Mouse (Mus musculus): ENCODE results near the gene Capzb. TPM values are rescaled to one million over a fixed set of nuclear protein-coding genes. Genes with fewer than 3 reads are reported as not detected.

The Capzb gene
- polyA plus RNA-seq, 1 experiment, result 167 TPM

GRCm38 (mm10) chr4:139311707-139312106 is 119.0 kb downstream of the Capzb start:
- Histone ChIP-seq H3K36me3 (ENCODE audit: control insufficient read depth, insufficient read depth, low read length) (no peaks in the 10 kb centered on the region), H3K27ac (ENCODE audit: control insufficient read depth, insufficient read depth, low read length) (no peak overlapping the region), H3K27me3 (ENCODE audit: control insufficient read depth, insufficient read depth, low read length) (peaks cover 3% of the 10 kb centered on the region; the same call in 1 of the 2 replicates), H3K4me1 (replicated peaks; ENCODE audit: control insufficient read depth, insufficient read depth, low read length) (peaks cover 13% of the 10 kb centered on the region), H3K4me3 (ENCODE audit: control insufficient read depth, insufficient read depth, low read length) (peak overlapping the region; percentile 37; the same call in 1 of the 2 replicates)
- no peak for DNase-seq
- no peak for TF ChIP-seq CTCF (IDR thresholded peaks at IDR 0.05; ENCODE audit: borderline replicate concordance, control insufficient read depth, extremely low read depth, insufficient read depth, low read length, poor library complexity)
- no peak for TF ChIP-seq POLR2A (IDR thresholded peaks at IDR 0.05; ENCODE audit: control insufficient read depth, extremely low read depth, insufficient read depth, low read length, poor library complexity)
- WGBS, result 40% methylated on average over 14 of the region's 14 CpGs

GRCm38 (mm10) chr4:139312632-139313031 is 119.9 kb downstream of the Capzb start:
- no peak for TF ChIP-seq CTCF (IDR thresholded peaks at IDR 0.05; ENCODE audit: borderline replicate concordance, control insufficient read depth, extremely low read depth, insufficient read depth, low read length, poor library complexity)
- no peak for TF ChIP-seq POLR2A (IDR thresholded peaks at IDR 0.05; ENCODE audit: control insufficient read depth, extremely low read depth, insufficient read depth, low read length, poor library complexity)
- Histone ChIP-seq H3K27ac (ENCODE audit: control insufficient read depth, insufficient read depth, low read length) (no peak overlapping the region), H3K4me3 (ENCODE audit: control insufficient read depth, insufficient read depth, low read length) (no peak overlapping the region), H3K27me3 (ENCODE audit: control insufficient read depth, insufficient read depth, low read length) (peaks cover 3% of the 10 kb centered on the region; the same call in 1 of the 2 replicates), H3K4me1 (replicated peaks; ENCODE audit: control insufficient read depth, insufficient read depth, low read length) (peaks cover 13% of the 10 kb centered on the region), H3K36me3 (ENCODE audit: control insufficient read depth, insufficient read depth, low read length) (no peaks in the 10 kb centered on the region)
- DNase-seq, result peak; percentile 61
- WGBS, result 60% methylated on average over 4 of the region's 4 CpGs

GRCm38 (mm10) chr4:139318449-139318848 is 125.8 kb downstream of the Capzb start:
- Histone ChIP-seq H3K4me3 (ENCODE audit: control insufficient read depth, insufficient read depth, low read length) (no peak overlapping the region), H3K27me3 (ENCODE audit: control insufficient read depth, insufficient read depth, low read length) (no peaks in the 10 kb centered on the region), H3K36me3 (ENCODE audit: control insufficient read depth, insufficient read depth, low read length) (no peaks in the 10 kb centered on the region), H3K4me1 (replicated peaks; ENCODE audit: control insufficient read depth, insufficient read depth, low read length) (0 out of 2 replicates have a peak, but pooled peaks cover 2% of the 10 kb centered on the region), H3K27ac (ENCODE audit: control insufficient read depth, insufficient read depth, low read length) (no peak overlapping the region)
- DNase-seq, result no peak
- WGBS, result 96% methylated on average over 11 of the region's 11 CpGs
- TF ChIP-seq CTCF (IDR thresholded peaks at IDR 0.05; ENCODE audit: borderline replicate concordance, control insufficient read depth, extremely low read depth, insufficient read depth, low read length, poor library complexity), result no peak
- no peak for TF ChIP-seq POLR2A (IDR thresholded peaks at IDR 0.05; ENCODE audit: control insufficient read depth, extremely low read depth, insufficient read depth, low read length, poor library complexity)

GRCm38 (mm10) chr4:139319740-139320139 is 127.0 kb downstream of the Capzb start:
- H3K27me3 ChIP-seq (ENCODE audit: control insufficient read depth, insufficient read depth, low read length), result no peaks in the 10 kb centered on the region
- no peaks in the 10 kb centered on the region for H3K36me3 ChIP-seq (ENCODE audit: control insufficient read depth, insufficient read depth, low read length)
- no peak for DNase-seq
- no peak for TF ChIP-seq POLR2A (IDR thresholded peaks at IDR 0.05; ENCODE audit: control insufficient read depth, extremely low read depth, insufficient read depth, low read length, poor library complexity)
- TF ChIP-seq CTCF (IDR thresholded peaks at IDR 0.05; ENCODE audit: borderline replicate concordance, control insufficient read depth, extremely low read depth, insufficient read depth, low read length, poor library complexity), result no peak
- WGBS, result 68% methylated on average over 4 of the region's 4 CpGs
- no peak overlapping the region for H3K4me3 ChIP-seq (ENCODE audit: control insufficient read depth, insufficient read depth, low read length)
- 0 out of 2 replicates have a peak, but pooled peaks cover 2% of the 10 kb centered on the region for H3K4me1 ChIP-seq (replicated peaks; ENCODE audit: control insufficient read depth, insufficient read depth, low read length)
- no peak overlapping the region for H3K27ac ChIP-seq (ENCODE audit: control insufficient read depth, insufficient read depth, low read length)

- DNase-seq, result peak; percentile 89
- Histone ChIP-seq H3K4me1 (replicated peaks; ENCODE audit: control insufficient read depth, insufficient read depth, low read length) (peaks cover 5% of the 10 kb centered on the region), H3K36me3 (ENCODE audit: control insufficient read depth, insufficient read depth, low read length) (no peaks in the 10 kb centered on the region), H3K27me3 (ENCODE audit: control insufficient read depth, insufficient read depth, low read length) (no peaks in the 10 kb centered on the region), H3K4me3 (ENCODE audit: control insufficient read depth, insufficient read depth, low read length) (peak overlapping the region; percentile 62), H3K27ac (ENCODE audit: control insufficient read depth, insufficient read depth, low read length) (peak overlapping the region; percentile 34; the same call in 1 of the 2 replicates)
- TF ChIP-seq CTCF (IDR thresholded peaks at IDR 0.05; ENCODE audit: borderline replicate concordance, control insufficient read depth, extremely low read depth, insufficient read depth, low read length, poor library complexity), result peak; percentile 82
- TF ChIP-seq POLR2A (IDR thresholded peaks at IDR 0.05; ENCODE audit: control insufficient read depth, extremely low read depth, insufficient read depth, low read length, poor library complexity), result peak; percentile 58
- WGBS, result 4% methylated on average over 10 of the region's 10 CpGs
Measured at GRCm38 (mm10) chr4:139330605-139331004, 137.9 kb downstream of the Capzb start.

GRCm38 (mm10) chr4:139334631-139335295 is 142.1 kb downstream of the Capzb start:
- H3K4me3 ChIP-seq (ENCODE audit: control insufficient read depth, insufficient read depth, low read length), result no peak overlapping the region
- H3K27me3 ChIP-seq (ENCODE audit: control insufficient read depth, insufficient read depth, low read length), result no peaks in the 10 kb centered on the region
- WGBS, result 78% methylated on average over 6 of the region's 9 CpGs
- no peaks in the 10 kb centered on the region for H3K36me3 ChIP-seq (ENCODE audit: control insufficient read depth, insufficient read depth, low read length)
- H3K27ac ChIP-seq (ENCODE audit: control insufficient read depth, insufficient read depth, low read length), result no peak overlapping the region
- H3K4me1 ChIP-seq (replicated peaks; ENCODE audit: control insufficient read depth, insufficient read depth, low read length), result peaks cover 5% of the 10 kb centered on the region
- no peak for TF ChIP-seq CTCF (IDR thresholded peaks at IDR 0.05; ENCODE audit: borderline replicate concordance, control insufficient read depth, extremely low read depth, insufficient read depth, low read length, poor library complexity)
- no peak for TF ChIP-seq POLR2A (IDR thresholded peaks at IDR 0.05; ENCODE audit: control insufficient read depth, extremely low read depth, insufficient read depth, low read length, poor library complexity)
- no peak for DNase-seq
